ENCODE assay signal across 33 mouse cellular contexts in the genomic region with DNA sequence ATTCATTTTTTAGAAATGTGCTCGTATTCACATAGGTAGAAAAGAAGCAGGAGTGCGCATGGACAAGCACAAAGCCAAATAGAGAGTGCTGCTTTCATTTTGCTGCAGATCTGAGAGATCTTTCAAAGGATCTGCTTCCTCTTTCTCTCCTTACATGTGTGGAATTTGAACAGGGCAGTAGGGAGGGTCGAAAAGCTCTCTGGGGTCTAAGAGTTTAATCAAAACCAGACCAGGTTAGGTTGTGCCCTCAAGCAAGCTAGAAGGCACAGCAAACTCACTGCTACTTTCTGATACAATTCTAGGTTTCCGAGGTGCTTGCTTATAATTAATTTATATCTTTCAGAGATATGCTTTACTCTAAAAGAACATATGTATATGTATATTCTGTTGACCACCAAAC.
DNase-seq lines count a peak whose midpoint lies in the region; ATAC-seq and TF ChIP-seq lines count a peak whose summit lies in the region.
"Had no signal": no experiment of that assay in that cellular context is flagged by ENCODE, and none has a peak within 500 bp of the region (broad histone marks: within the 10 kb centered on the region; RNA-seq: fewer than 3 reads in every experiment).

No protein-coding gene starts in this region.

- no peaks in the 10 kb centered on the region for H3K36me3 ChIP-seq in midbrain, embryonic 11.5 days (ENCODE audit: control insufficient read depth, insufficient read depth, low read length)
- H3K36me3 ChIP-seq in midbrain, postnatal 0 days (ENCODE audit: insufficient read depth, low read length) = no peaks in the 10 kb centered on the region
- H3K36me3 ChIP-seq in embryonic facial prominence, embryonic 11.5 days (replicated peaks; ENCODE audit: control insufficient read depth, insufficient read depth, low read depth, low read length) = no peaks in the 10 kb centered on the region
- H3K36me3 ChIP-seq in limb, embryonic 10.5 days = no peaks in the 10 kb centered on the region
- no peaks in the 10 kb centered on the region for H3K36me3 ChIP-seq in forebrain, embryonic 11.5 days (ENCODE audit: control insufficient read depth, insufficient read depth, low read length)
- H3K36me3 ChIP-seq: forebrain, embryonic 12.5 days; lung, embryonic 15.5 days; neural tube, embryonic 15.5 days had no signal

- H3K27me3 ChIP-seq in midbrain, embryonic 11.5 days (ENCODE audit: control insufficient read depth, insufficient read depth, low read length) = no peaks in the 10 kb centered on the region
- H3K27me3 ChIP-seq in midbrain, postnatal 0 days (ENCODE audit: insufficient read depth, low read length) = no peaks in the 10 kb centered on the region
- H3K27me3 ChIP-seq in embryonic facial prominence, embryonic 11.5 days (ENCODE audit: control insufficient read depth, insufficient read depth, low read length) = no peaks in the 10 kb centered on the region
- H3K27me3 ChIP-seq in limb, embryonic 10.5 days (ENCODE audit: low read depth, poor library complexity, severe bottlenecking) = no peaks in the 10 kb centered on the region
- no peaks in the 10 kb centered on the region for H3K27me3 ChIP-seq in forebrain, embryonic 11.5 days (ENCODE audit: control insufficient read depth, insufficient read depth, low read length)
- H3K27me3 ChIP-seq: forebrain, embryonic 12.5 days; lung, embryonic 15.5 days; neural tube, embryonic 15.5 days had no signal

- peak; percentile 65 for DNase-seq in midbrain, embryonic 11.5 days (ENCODE audit: low spot score, missing footprints)
- no peak for DNase-seq in midbrain, postnatal 0 days (ENCODE audit: low spot score)
- peak; percentile 83 for DNase-seq in embryonic facial prominence, embryonic 11.5 days (ENCODE audit: low spot score)
- no peak for DNase-seq in limb, embryonic 10.5 days (ENCODE audit: low spot score)
- no peak for DNase-seq in forebrain, embryonic 11.5 days (ENCODE audit: low spot score)
- DNase-seq in layer of hippocampus, postnatal 25 days (ENCODE audit: extremely low spot score in 1 of 2, low spot score in 1 of 2) = no peak
- DNase-seq: adrenal gland, postnatal 25 days; cerebellum, adult 8-10 months; cerebellum, postnatal 25 days; forebrain, postnatal 0 days; gastrocnemius, postnatal 14 days; heart, adult 18-20 months; heart, postnatal 36 days; kidney, adult 8-10 months; kidney, postnatal 4 days; layer of hippocampus, postnatal 36 days; left cerebral cortex, postnatal 4 days; lung, postnatal 36 days; midbrain, embryonic 14.5 days; right cerebral cortex, postnatal 25 days; thymus, adult 18-20 months; thymus, postnatal 25 days had no signal

- no peaks in the 10 kb centered on the region for H3K4me1 ChIP-seq in midbrain, embryonic 11.5 days (ENCODE audit: control insufficient read depth, insufficient read depth, low read length)
- H3K4me1 ChIP-seq in midbrain, postnatal 0 days (ENCODE audit: insufficient read depth, low read length) = no peaks in the 10 kb centered on the region
- H3K4me1 ChIP-seq in embryonic facial prominence, embryonic 11.5 days (ENCODE audit: control insufficient read depth, insufficient read depth, low read length) = no peaks in the 10 kb centered on the region
- H3K4me1 ChIP-seq in limb, embryonic 10.5 days = peaks cover 38% of the 10 kb centered on the region
- H3K4me1 ChIP-seq in forebrain, embryonic 11.5 days (replicated peaks; ENCODE audit: control insufficient read depth, insufficient read depth, low read length) = no peaks in the 10 kb centered on the region
- H3K4me1 ChIP-seq: forebrain, embryonic 12.5 days; lung, embryonic 15.5 days; neural tube, embryonic 15.5 days had no signal

- 74% methylated on average over 4 of the region's 4 CpGs for WGBS in midbrain, embryonic 11.5 days
- WGBS in midbrain, postnatal 0 days = 69% methylated on average over 4 of the region's 4 CpGs
- WGBS in embryonic facial prominence, embryonic 11.5 days = 23% methylated on average over 4 of the region's 4 CpGs
- WGBS in limb, embryonic 10.5 days = 28% methylated on average over 4 of the region's 4 CpGs
- WGBS in forebrain, embryonic 11.5 days = 67% methylated on average over 4 of the region's 4 CpGs

- H3K9me3 ChIP-seq in midbrain, embryonic 11.5 days (ENCODE audit: control insufficient read depth, low read length) = no peaks in the 10 kb centered on the region
- H3K9me3 ChIP-seq in midbrain, postnatal 0 days (ENCODE audit: low read length) = no peaks in the 10 kb centered on the region
- no peaks in the 10 kb centered on the region for H3K9me3 ChIP-seq in embryonic facial prominence, embryonic 11.5 days (replicated peaks; ENCODE audit: control insufficient read depth, low read length)
- H3K9me3 ChIP-seq in limb, embryonic 10.5 days (replicated peaks) = no peaks in the 10 kb centered on the region
- H3K9me3 ChIP-seq in forebrain, embryonic 11.5 days (ENCODE audit: control insufficient read depth, low read length) = no peaks in the 10 kb centered on the region
- H3K9me3 ChIP-seq: forebrain, embryonic 12.5 days; lung, embryonic 15.5 days; neural tube, embryonic 15.5 days had no signal

- TF ChIP-seq CTCF in midbrain, postnatal 0 days (IDR thresholded peaks at IDR 0.05) = no peak

- ATAC-seq in midbrain, embryonic 11.5 days (ENCODE audit: low FRiP score) = no peak
- no peak for ATAC-seq in midbrain, postnatal 0 days (ENCODE audit: low FRiP score)
- ATAC-seq in embryonic facial prominence, embryonic 11.5 days (replicated peaks; ENCODE audit: insufficient number of reproducible peaks, low FRiP score, low TSS enrichment, low read depth) = 0 out of 2 replicates have a peak, but pooled peaks have one; percentile 73
- ATAC-seq in cerebellum, adult (ENCODE audit: insufficient number of reproducible peaks, low FRiP score, low TSS enrichment) = no peak
- no peak for ATAC-seq in forebrain, embryonic 11.5 days (replicated peaks; ENCODE audit: low FRiP score)
- ATAC-seq in megakaryocyte-erythroid progenitor cell, adult 5-6 weeks (replicated peaks; ENCODE audit: low FRiP score, low TSS enrichment, poor library complexity, severe bottlenecking) = no peak
- ATAC-seq: forebrain, postnatal 0 days; hindbrain, embryonic 16.5 days had no signal

- H3K4me3 ChIP-seq in midbrain, embryonic 11.5 days (ENCODE audit: low read depth, low read length) = no peak overlapping the region
- no peak overlapping the region for H3K4me3 ChIP-seq in midbrain, postnatal 0 days (ENCODE audit: low read depth, low read length)
- H3K4me3 ChIP-seq in embryonic facial prominence, embryonic 11.5 days (ENCODE audit: low read depth, low read length) = no peak overlapping the region
- H3K4me3 ChIP-seq in limb, embryonic 10.5 days = no peak overlapping the region
- H3K4me3 ChIP-seq in forebrain, embryonic 11.5 days (ENCODE audit: low read depth, low read length) = no peak overlapping the region
- H3K4me3 ChIP-seq: erythroblast, embryonic 14.5 days; forebrain, embryonic 12.5 days; lung, embryonic 15.5 days; neural tube, embryonic 15.5 days had no signal

- no peak overlapping the region for H3K4me2 ChIP-seq in midbrain, embryonic 11.5 days
- no peak overlapping the region for H3K4me2 ChIP-seq in midbrain, postnatal 0 days (ENCODE audit: low read depth, low read length, poor library complexity, severe bottlenecking)
- no peak overlapping the region for H3K4me2 ChIP-seq in embryonic facial prominence, embryonic 11.5 days (ENCODE audit: low read depth, low read length)
- H3K4me2 ChIP-seq in forebrain, embryonic 11.5 days (ENCODE audit: low read depth, low read length, severe bottlenecking) = no peak overlapping the region
- H3K4me2 ChIP-seq: forebrain, embryonic 12.5 days; heart, embryonic 11.5 days; liver, embryonic 11.5 days; lung, embryonic 15.5 days; neural tube, embryonic 15.5 days had no signal

- no peak overlapping the region for H3K9ac ChIP-seq in midbrain, embryonic 11.5 days (ENCODE audit: low read length)
- no peak overlapping the region for H3K9ac ChIP-seq in midbrain, postnatal 0 days (replicated peaks; ENCODE audit: low read length, poor library complexity, severe bottlenecking)
- H3K9ac ChIP-seq in embryonic facial prominence, embryonic 11.5 days (replicated peaks; ENCODE audit: low read length) = no peak overlapping the region
- no peak overlapping the region for H3K9ac ChIP-seq in forebrain, embryonic 11.5 days (ENCODE audit: low read length)
- H3K9ac ChIP-seq: forebrain, embryonic 12.5 days; forebrain, postnatal 0 days; lung, embryonic 15.5 days; neural tube, embryonic 15.5 days had no signal

- H3K27ac ChIP-seq in midbrain, embryonic 11.5 days (ENCODE audit: low read depth, low read length) = no peak overlapping the region
- no peak overlapping the region for H3K27ac ChIP-seq in midbrain, postnatal 0 days (ENCODE audit: low read depth, low read length)
- no peak overlapping the region for H3K27ac ChIP-seq in embryonic facial prominence, embryonic 11.5 days (replicated peaks; ENCODE audit: low read depth, low read length)
- peak overlapping the region; percentile 59; the same call in 1 of the 2 replicates for H3K27ac ChIP-seq in limb, embryonic 10.5 days
- no peak overlapping the region for H3K27ac ChIP-seq in forebrain, embryonic 11.5 days (ENCODE audit: low read depth, low read length)
- H3K27ac ChIP-seq: forebrain, embryonic 12.5 days; kidney, postnatal 0 days; lung, embryonic 15.5 days; neural tube, embryonic 15.5 days; stomach, postnatal 0 days had no signal

Comparison
In these comparisons a context has a peak if more than half of its experiments do, and no peak if none do; other contexts are left out.
1. DNase-seq: peak in midbrain, embryonic 11.5 days (single experiment) and embryonic facial prominence, embryonic 11.5 days (single experiment); none in midbrain, postnatal 0 days (single experiment), limb, embryonic 10.5 days (single experiment), forebrain, embryonic 11.5 days (single experiment) and layer of hippocampus, postnatal 25 days (0 of 2).